Mouse (Mus musculus) ovary, adult 10 weeks (tissue): ENCODE results near the gene AW209491. TPM values are rescaled to one million over a fixed set of nuclear protein-coding genes. Genes with fewer than 3 reads are reported as not detected.

ENCODE experiments used
- polyA plus RNA-seq: library from polyadenylated mRNA; stranded (reverse); fragments of 350-450 nt; fragmentation: Illumina TruSeq; extraction: RNeasy Lipid Tissue Mini Kit (QIAGEN cat#74804); gene quantifications from one replicate; pipeline ENCODE4 v1.2.3, GENCODE M21; 2014

Gene AW209491
- polyA plus RNA-seq, result 18.5 TPM

DNA sequence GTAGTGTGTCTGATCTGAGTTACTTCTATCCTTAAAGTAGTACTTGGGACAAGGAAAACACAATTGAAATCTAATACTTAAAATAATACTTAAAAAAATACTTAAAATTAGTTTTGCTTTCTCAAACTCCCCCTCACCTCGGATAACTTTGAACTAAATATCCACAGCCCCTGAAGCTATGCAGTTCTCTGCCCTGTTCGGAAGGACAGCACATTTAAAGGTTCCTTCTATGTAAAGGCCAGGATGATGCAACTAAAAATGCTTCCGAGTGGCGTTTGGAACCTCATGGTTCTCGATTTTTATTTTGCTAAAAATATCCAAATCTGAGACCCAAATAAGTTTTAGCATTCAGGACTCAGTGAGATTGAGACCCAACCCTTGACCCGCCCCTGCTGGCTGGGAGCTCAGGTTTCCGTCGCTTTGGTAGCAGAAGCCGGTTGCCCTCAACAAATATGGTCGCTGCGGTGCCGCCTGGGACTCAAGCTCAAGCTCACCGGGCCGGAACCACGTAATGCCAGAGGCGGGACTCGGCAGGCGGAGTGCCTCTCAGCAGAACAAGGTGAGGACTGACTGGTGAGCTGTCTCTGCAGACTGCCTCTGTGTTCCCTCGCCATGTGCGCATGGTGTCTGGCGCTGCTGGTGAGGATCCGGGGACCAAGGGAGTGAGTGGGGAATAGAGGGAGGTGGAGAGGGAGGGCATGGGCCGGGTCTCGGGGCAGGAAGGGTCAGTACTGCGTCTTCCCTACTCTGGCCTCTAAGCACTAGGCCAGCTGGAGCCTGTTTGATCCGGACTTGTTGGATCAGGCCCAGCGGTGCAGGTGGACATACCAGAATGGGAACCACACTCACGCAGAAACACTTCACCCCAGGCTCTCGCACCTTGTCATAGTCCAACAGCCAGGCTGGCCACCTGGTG is at the start of gene AW209491:
TSS of gene AW209491 (plus strand) at position 429 of the 916 bp plus-strand sequence.

GRCm38 (mm10) chr13:14612926-14613529 is 16.9 kb upstream of the AW209491 start, which contains the start of the genes Mrpl32 and Psma2:
TSS of gene Mrpl32 (minus strand) at chr13:14613165.
TSS of gene Psma2 (plus strand) at chr13:14613240.

Other genes starting within 250 kb of the AW209491 start
- 0.31 TPM for gene Hecw1, start 106.9 kb upstream of the AW209491 start, polyA plus RNA-seq
- 202 TPM for gene Mrpl32, start 17.0 kb upstream of the AW209491 start, polyA plus RNA-seq
- 201 TPM for gene Psma2, start 16.9 kb upstream of the AW209491 start, polyA plus RNA-seq